Comparison of ENCODE assay signal across 8 mouse cellular contexts in genomic region chr5:106964513-106965014, GRCm38 (mm10). TPM values are rescaled to one million over a fixed set of nuclear protein-coding genes. Genes with fewer than 3 reads are reported as not detected.
DNase-seq lines count a peak whose midpoint lies in the region; ATAC-seq and TF ChIP-seq lines count a peak whose summit lies in the region.

No protein-coding gene starts in this region.

- peak overlapping the region; percentile 93 for H3K4me3 ChIP-seq in E14TG2a.4 (replicated peaks; ENCODE audit: low read length)
- peak overlapping the region; percentile 70 for H3K4me3 ChIP-seq in forebrain, embryonic 12.5 days (replicated peaks)
- H3K4me3 ChIP-seq in liver, embryonic 13.5 days (replicated peaks) = peak overlapping the region; percentile 91
- peak overlapping the region; percentile 62 for H3K4me3 ChIP-seq in stomach, postnatal 0 days (ENCODE audit: low read depth, low read length)

- no peak for DNase-seq in frontal cortex, postnatal 10 days (ENCODE audit: low spot score in 2 of 2)
- DNase-seq in liver, embryonic 13.5 days = no peak
- DNase-seq in stomach, postnatal 0 days (ENCODE audit: low spot score) = no peak
- DNase-seq in urinary bladder, postnatal 36 days (ENCODE audit: low spot score in 2 of 2) = no peak
- no peak for DNase-seq in thymus, postnatal 10 days (ENCODE audit: low spot score in 2 of 2)

- no peak for TF ChIP-seq EP300 in stomach, postnatal 0 days (optimal IDR thresholded peaks at IDR 0.05)

- peak overlapping the region; percentile 82 for H3K27ac ChIP-seq in forebrain, embryonic 12.5 days
- H3K27ac ChIP-seq in liver, embryonic 13.5 days = peak overlapping the region; percentile 90
- H3K27ac ChIP-seq in stomach, postnatal 0 days (replicated peaks) = peak overlapping the region; percentile 46; the same call in 1 of the 2 replicates

- H3K36me3 ChIP-seq in E14TG2a.4 (ENCODE audit: insufficient read depth, low read length) = peaks cover 34% of the 10 kb centered on the region
- peaks cover 6% of the 10 kb centered on the region for H3K36me3 ChIP-seq in forebrain, embryonic 12.5 days (replicated peaks)
- peaks cover 26% of the 10 kb centered on the region for H3K36me3 ChIP-seq in liver, embryonic 13.5 days
- H3K36me3 ChIP-seq in stomach, postnatal 0 days (ENCODE audit: control insufficient read depth, insufficient read depth, low read length) = no peaks in the 10 kb centered on the region

- TF ChIP-seq CTCF in E14TG2a.4 (conservative IDR thresholded peaks at IDR 0.05; ENCODE audit: low read length) = no peak
- TF ChIP-seq CTCF in stomach, postnatal 0 days (IDR thresholded peaks at IDR 0.05; ENCODE audit: low read depth) = no peak

- no peaks in the 10 kb centered on the region for H3K9me3 ChIP-seq in E14TG2a.4 (ENCODE audit: low read length)
- H3K9me3 ChIP-seq in forebrain, embryonic 12.5 days = no peaks in the 10 kb centered on the region
- no peaks in the 10 kb centered on the region for H3K9me3 ChIP-seq in liver, embryonic 13.5 days (replicated peaks)
- peaks cover 2% of the 10 kb centered on the region; the same call in 1 of the 2 replicates for H3K9me3 ChIP-seq in stomach, postnatal 0 days (ENCODE audit: control insufficient read depth, low read length)

- H3K4me1 ChIP-seq in E14TG2a.4 (replicated peaks; ENCODE audit: low read depth, low read length) = peaks cover 29% of the 10 kb centered on the region
- peaks cover 13% of the 10 kb centered on the region for H3K4me1 ChIP-seq in forebrain, embryonic 12.5 days
- H3K4me1 ChIP-seq in liver, embryonic 13.5 days (replicated peaks) = peaks cover 16% of the 10 kb centered on the region
- 0 out of 2 replicates have a peak, but pooled peaks cover 2% of the 10 kb centered on the region for H3K4me1 ChIP-seq in stomach, postnatal 0 days (replicated peaks; ENCODE audit: control insufficient read depth, insufficient read depth)

- H3K27me3 ChIP-seq in E14TG2a.4 (ENCODE audit: insufficient read depth, low read length) = peaks cover 5% of the 10 kb centered on the region; the same call in 1 of the 2 replicates
- H3K27me3 ChIP-seq in forebrain, embryonic 12.5 days = no peaks in the 10 kb centered on the region
- H3K27me3 ChIP-seq in liver, embryonic 13.5 days = no peaks in the 10 kb centered on the region
- no peaks in the 10 kb centered on the region for H3K27me3 ChIP-seq in stomach, postnatal 0 days (ENCODE audit: control insufficient read depth, insufficient read depth, low read length)

- H3K9ac ChIP-seq in forebrain, embryonic 12.5 days = peak overlapping the region; percentile 80
- peak overlapping the region; percentile 92 for H3K9ac ChIP-seq in liver, embryonic 13.5 days
- H3K9ac ChIP-seq in stomach, postnatal 0 days (ENCODE audit: low read length) = peak overlapping the region; percentile 70

- peak; percentile 93 for ATAC-seq in frontal cortex, adult (ENCODE audit: low TSS enrichment)
- peak; percentile 94 for ATAC-seq in forebrain, embryonic 12.5 days (ENCODE audit: low FRiP score)
- peak; percentile 92 for ATAC-seq in liver, embryonic 13.5 days (ENCODE audit: low read depth)
- peak; percentile 86 for ATAC-seq in stomach, postnatal 0 days (ENCODE audit: low FRiP score, low TSS enrichment)

- H3K4me2 ChIP-seq in forebrain, embryonic 12.5 days = peak overlapping the region; percentile 81
- H3K4me2 ChIP-seq in liver, embryonic 13.5 days = peak overlapping the region; percentile 82
- peak overlapping the region; percentile 99 for H3K4me2 ChIP-seq in stomach, postnatal 0 days (replicated peaks; ENCODE audit: low read depth)

- 0% methylated on average over 40 of the region's 41 CpGs for WGBS in forebrain, embryonic 12.5 days
- WGBS in liver, embryonic 13.5 days (ENCODE audit: insufficient replicate concordance) = under 1% methylated on average over 41 of the region's 41 CpGs
- WGBS in stomach, postnatal 0 days = under 1% methylated on average over 40 of the region's 41 CpGs

RNA-seq across cellular contexts. Expression of gene Cdc7, which starts 0.4 kb away (rescaled TPM):
- 51.7 and 52.1 TPM in 2 replicates for polyA plus RNA-seq in forebrain, embryonic 12.5 days (2016; fragmentation: Nextera tagmentation; extraction: Ambion mirVana)
- 18.9 and 22.1 TPM in 2 replicates for polyA plus RNA-seq in liver, embryonic 13.5 days (2015; fragmentation: Nextera tagmentation; extraction: Ambion mirVana)
- polyA plus RNA-seq in stomach, postnatal 0 days (2015; fragmentation: Nextera tagmentation; extraction: Ambion mirVana) = 7.4 and 8.0 TPM in 2 replicates

RNA-seq across cellular contexts. Expression of gene Hfm1, which starts 38.4 kb away (rescaled TPM):
- polyA plus RNA-seq in forebrain, embryonic 12.5 days (2016; fragmentation: Nextera tagmentation; extraction: Ambion mirVana) = 5.9 and 6.8 TPM in 2 replicates
- polyA plus RNA-seq in liver, embryonic 13.5 days (2015; fragmentation: Nextera tagmentation; extraction: Ambion mirVana) = 0.10 TPM in 1 of 2 replicates, not detected in the other
- 0.13 and 0.15 TPM in 2 replicates for polyA plus RNA-seq in stomach, postnatal 0 days (2015; fragmentation: Nextera tagmentation; extraction: Ambion mirVana)
